Mouse (Mus musculus): ENCODE data around the gene Ankrd13a. TPM values are rescaled to one million over a fixed set of nuclear protein-coding genes. Genes with fewer than 3 reads are reported as not detected.

The Ankrd13a gene
- polyA plus RNA-seq, 1 experiment from 2014 or later, result 61.8 TPM

DNA sequence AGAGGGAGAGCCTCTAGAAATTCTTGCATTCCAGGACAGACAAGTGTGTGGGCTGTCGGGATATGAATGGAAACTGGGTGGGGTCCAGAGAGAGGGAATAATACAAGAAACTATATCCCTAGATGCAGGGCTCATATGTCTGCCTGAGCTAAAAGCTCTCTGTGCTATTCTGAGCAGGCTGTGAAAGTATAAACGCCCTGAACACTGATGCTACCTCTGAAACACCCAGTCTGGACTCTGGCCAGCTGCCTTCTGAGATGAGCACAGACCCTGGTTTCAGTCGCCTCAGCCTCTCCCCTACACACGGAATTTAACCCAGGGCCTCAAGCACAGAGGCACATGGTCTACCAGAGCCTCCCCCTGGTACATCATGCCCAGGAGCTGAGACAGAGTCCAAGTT lies 33.9 kb upstream of the Ankrd13a start:
- no peak overlapping the region for H3K9ac ChIP-seq (ENCODE audit: low read length)
- 77% methylated on average over 4 of the region's 4 CpGs for WGBS
- H3K36me3 ChIP-seq (ENCODE audit: control insufficient read depth, insufficient read depth, low read length), result peaks cover 8% of the 10 kb centered on the region; the same call in 1 of the 2 replicates
- no peak overlapping the region for H3K4me3 ChIP-seq (ENCODE audit: low read depth, low read length)
- H3K4me1 ChIP-seq (replicated peaks; ENCODE audit: control insufficient read depth, insufficient read depth, low read length), result no peaks in the 10 kb centered on the region
- H3K27me3 ChIP-seq (ENCODE audit: control insufficient read depth, insufficient read depth, low read length), result no peaks in the 10 kb centered on the region
- no peak overlapping the region for H3K27ac ChIP-seq (ENCODE audit: low read depth, low read length)
- H3K9me3 ChIP-seq (ENCODE audit: control insufficient read depth, low read length), result no peaks in the 10 kb centered on the region
- no peak for ATAC-seq (replicated peaks; ENCODE audit: low FRiP score)
- DNase-seq (ENCODE audit: low spot score), result no peak
- no peak overlapping the region for H3K4me2 ChIP-seq (ENCODE audit: low read depth, low read length, severe bottlenecking)

DNA sequence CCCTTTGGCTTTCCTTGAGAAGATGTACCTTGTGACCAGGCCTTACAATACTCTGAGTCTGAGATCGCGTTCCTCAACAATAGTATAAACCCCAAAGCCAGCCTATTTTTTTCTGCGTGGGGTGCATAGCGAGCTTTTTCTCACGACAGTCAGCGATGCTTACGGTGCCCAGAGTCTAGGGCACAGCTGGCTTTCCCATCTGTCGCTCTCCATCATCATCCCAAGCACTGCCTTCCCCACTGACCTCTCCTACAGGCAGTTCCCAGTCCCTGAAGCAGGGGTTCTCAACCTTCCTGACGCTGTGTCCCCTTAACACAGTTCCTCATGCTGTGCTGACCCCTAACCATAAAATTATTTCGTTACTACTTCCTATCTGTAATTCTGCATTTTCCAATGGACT lies 31.9 kb upstream of the Ankrd13a start:
- H3K36me3 ChIP-seq (ENCODE audit: control insufficient read depth, insufficient read depth, low read length), result peaks cover 5% of the 10 kb centered on the region; the same call in 1 of the 2 replicates
- no peak for ATAC-seq (replicated peaks; ENCODE audit: low FRiP score)
- 95% methylated on average over 10 of the region's 10 CpGs for WGBS

DNA sequence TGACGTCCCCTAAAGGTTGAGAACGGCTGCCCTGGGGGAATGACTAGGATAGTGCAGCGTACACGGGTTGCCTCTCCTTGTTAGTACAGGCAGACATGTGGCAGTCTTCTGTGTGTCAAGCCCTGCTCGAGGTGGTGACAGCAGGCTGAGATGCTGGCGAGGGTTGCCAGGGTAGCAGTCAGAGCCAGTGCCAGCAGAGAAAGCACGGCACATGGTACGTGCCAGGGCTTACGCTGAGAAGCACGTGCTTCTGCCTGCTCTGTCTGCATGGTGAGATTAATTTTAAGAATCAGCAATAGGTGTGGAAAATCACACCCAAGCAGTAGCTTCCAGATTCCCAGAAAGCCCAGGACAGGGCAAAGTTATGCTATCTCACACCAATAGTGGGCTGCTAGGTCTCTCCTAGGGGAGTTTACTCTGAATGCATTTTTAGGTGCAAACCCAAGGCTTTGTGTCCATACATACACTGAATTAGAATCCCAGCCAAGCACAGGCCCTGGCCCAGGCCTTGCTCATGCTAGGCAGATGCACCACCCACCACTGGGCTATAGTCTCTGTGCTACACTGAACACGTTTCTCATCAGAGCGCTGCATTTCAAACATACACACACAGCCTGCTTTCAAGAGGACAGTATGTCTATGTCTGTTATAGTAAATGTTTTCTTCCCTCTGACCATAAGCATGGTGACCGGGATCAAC lies 31.3 kb upstream of the Ankrd13a start:
- no peaks in the 10 kb centered on the region for H3K4me1 ChIP-seq (replicated peaks; ENCODE audit: control insufficient read depth, insufficient read depth, low read length)
- 94% methylated on average over 13 of the region's 13 CpGs for WGBS
- H3K9ac ChIP-seq (ENCODE audit: low read length), result no peak overlapping the region
- DNase-seq (ENCODE audit: low spot score) (no peak), ATAC-seq (replicated peaks; ENCODE audit: low FRiP score) (no peak)
- H3K27ac ChIP-seq (ENCODE audit: low read depth, low read length), result no peak overlapping the region
- no peak overlapping the region for H3K4me3 ChIP-seq (ENCODE audit: low read depth, low read length)
- H3K27me3 ChIP-seq (ENCODE audit: control insufficient read depth, insufficient read depth, low read length), result no peaks in the 10 kb centered on the region
- H3K36me3 ChIP-seq (ENCODE audit: control insufficient read depth, insufficient read depth, low read length), result peaks cover 5% of the 10 kb centered on the region; the same call in 1 of the 2 replicates
- no peaks in the 10 kb centered on the region for H3K9me3 ChIP-seq (ENCODE audit: control insufficient read depth, low read length)
- H3K4me2 ChIP-seq (ENCODE audit: low read depth, low read length, severe bottlenecking), result no peak overlapping the region

More for the DNA sequence above, 31.9 kb upstream of the Ankrd13a start:
- no peak for DNase-seq (ENCODE audit: low spot score)
- Histone ChIP-seq H3K4me3 (ENCODE audit: low read depth, low read length) (no peak overlapping the region), H3K27me3 (ENCODE audit: control insufficient read depth, insufficient read depth, low read length) (no peaks in the 10 kb centered on the region), H3K27ac (ENCODE audit: low read depth, low read length) (no peak overlapping the region), H3K9ac (ENCODE audit: low read length) (no peak overlapping the region), H3K4me1 (replicated peaks; ENCODE audit: control insufficient read depth, insufficient read depth, low read length) (no peaks in the 10 kb centered on the region), H3K9me3 (ENCODE audit: control insufficient read depth, low read length) (no peaks in the 10 kb centered on the region), H3K4me2 (ENCODE audit: low read depth, low read length, severe bottlenecking) (no peak overlapping the region)

DNA sequence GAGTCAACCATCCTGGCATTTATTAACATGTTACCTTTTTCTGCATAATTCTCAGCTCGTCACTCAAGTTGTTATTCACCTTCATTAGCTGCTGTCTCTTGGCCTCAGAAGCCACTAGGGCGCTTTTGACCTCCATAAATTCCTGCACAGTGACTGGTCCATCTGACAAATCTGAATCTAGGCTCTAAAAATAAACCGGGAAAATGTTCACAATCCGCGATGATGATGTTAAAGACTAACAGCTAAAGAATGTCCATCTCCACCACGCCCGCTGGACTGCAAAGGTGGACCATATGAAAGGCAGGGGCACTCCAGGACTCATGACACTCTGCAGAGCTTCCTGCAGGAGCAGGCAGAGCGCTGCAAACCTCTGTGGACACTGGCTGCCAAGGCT lies 30.8 kb upstream of the Ankrd13a start:
- WGBS, result 96% methylated on average over 8 of the region's 8 CpGs
- Histone ChIP-seq H3K4me2 (ENCODE audit: low read depth, low read length, severe bottlenecking) (no peak overlapping the region), H3K27ac (ENCODE audit: low read depth, low read length) (no peak overlapping the region), H3K36me3 (ENCODE audit: control insufficient read depth, insufficient read depth, low read length) (peaks cover 5% of the 10 kb centered on the region; the same call in 1 of the 2 replicates), H3K9ac (ENCODE audit: low read length) (no peak overlapping the region), H3K4me1 (replicated peaks; ENCODE audit: control insufficient read depth, insufficient read depth, low read length) (no peaks in the 10 kb centered on the region), H3K27me3 (ENCODE audit: control insufficient read depth, insufficient read depth, low read length) (no peaks in the 10 kb centered on the region), H3K4me3 (ENCODE audit: low read depth, low read length) (no peak overlapping the region), H3K9me3 (ENCODE audit: control insufficient read depth, low read length) (no peaks in the 10 kb centered on the region)
- DNase-seq (ENCODE audit: low spot score) (no peak), ATAC-seq (replicated peaks; ENCODE audit: low FRiP score) (no peak)

DNA sequence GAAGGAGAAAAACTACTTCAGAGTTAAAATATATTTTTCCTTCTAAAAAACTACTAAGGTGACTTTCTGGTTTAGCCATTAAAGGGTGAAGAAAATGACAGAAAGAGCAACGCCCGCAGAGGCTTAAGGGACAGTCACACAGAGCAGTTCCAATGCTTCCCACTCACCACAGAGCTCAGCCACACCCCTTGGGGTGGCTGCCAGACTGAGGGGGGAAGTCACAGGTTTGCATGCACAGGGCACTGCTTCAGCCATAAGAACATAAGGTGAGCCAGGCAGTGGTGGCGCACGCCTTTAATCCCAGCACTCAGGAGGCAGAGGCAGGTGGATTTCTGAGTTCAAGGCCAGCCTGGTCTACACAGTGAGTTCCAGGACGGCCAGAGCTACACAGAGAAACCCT lies 28.9 kb upstream of the Ankrd13a start:
- no peak overlapping the region for H3K27ac ChIP-seq (ENCODE audit: low read depth, low read length)
- no peaks in the 10 kb centered on the region for H3K9me3 ChIP-seq (ENCODE audit: control insufficient read depth, low read length)
- no peaks in the 10 kb centered on the region for H3K27me3 ChIP-seq (ENCODE audit: control insufficient read depth, insufficient read depth, low read length)
- no peak overlapping the region for H3K4me3 ChIP-seq (ENCODE audit: low read depth, low read length)
- H3K9ac ChIP-seq (ENCODE audit: low read length), result no peak overlapping the region
- ATAC-seq (replicated peaks; ENCODE audit: low FRiP score) (no peak), DNase-seq (ENCODE audit: low spot score) (no peak)
- WGBS, result 93% methylated on average over 5 of the region's 5 CpGs
- H3K4me2 ChIP-seq (ENCODE audit: low read depth, low read length, severe bottlenecking), result no peak overlapping the region
- no peaks in the 10 kb centered on the region for H3K4me1 ChIP-seq (replicated peaks; ENCODE audit: control insufficient read depth, insufficient read depth, low read length)
- peaks cover 5% of the 10 kb centered on the region; the same call in 1 of the 2 replicates for H3K36me3 ChIP-seq (ENCODE audit: control insufficient read depth, insufficient read depth, low read length)

DNA sequence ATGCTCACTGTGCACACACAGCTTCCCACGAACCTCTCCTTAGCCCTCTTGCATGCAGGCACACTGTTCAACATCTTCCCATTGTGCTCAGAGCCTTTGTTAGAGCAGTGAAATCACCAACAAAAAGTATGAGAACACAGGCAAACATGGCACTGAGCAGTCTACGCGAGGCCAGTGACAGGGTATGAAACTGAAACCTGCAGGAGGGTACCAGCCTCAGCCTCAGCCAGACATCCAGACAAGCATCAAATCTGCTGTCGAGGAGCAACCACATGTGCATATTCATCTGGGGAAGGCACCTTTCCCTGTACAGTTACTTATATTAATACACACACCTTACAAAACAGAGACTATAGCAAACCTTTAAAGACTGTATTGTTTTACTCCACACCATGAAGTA lies 27.6 kb upstream of the Ankrd13a start:
- no peaks in the 10 kb centered on the region for H3K4me1 ChIP-seq (replicated peaks; ENCODE audit: control insufficient read depth, insufficient read depth, low read length)
- DNase-seq (ENCODE audit: low spot score) (no peak), ATAC-seq (replicated peaks; ENCODE audit: low FRiP score) (no peak)
- H3K36me3 ChIP-seq (ENCODE audit: control insufficient read depth, insufficient read depth, low read length), result peaks cover 5% of the 10 kb centered on the region; the same call in 1 of the 2 replicates
- WGBS, result 92% methylated on average over 4 of the region's 4 CpGs
- H3K9ac ChIP-seq (ENCODE audit: low read length), result no peak overlapping the region
- H3K4me2 ChIP-seq (ENCODE audit: low read depth, low read length, severe bottlenecking), result no peak overlapping the region
- no peaks in the 10 kb centered on the region for H3K9me3 ChIP-seq (ENCODE audit: control insufficient read depth, low read length)
- H3K27ac ChIP-seq (ENCODE audit: low read depth, low read length), result no peak overlapping the region
- no peak overlapping the region for H3K4me3 ChIP-seq (ENCODE audit: low read depth, low read length)
- no peaks in the 10 kb centered on the region for H3K27me3 ChIP-seq (ENCODE audit: control insufficient read depth, insufficient read depth, low read length)

DNA sequence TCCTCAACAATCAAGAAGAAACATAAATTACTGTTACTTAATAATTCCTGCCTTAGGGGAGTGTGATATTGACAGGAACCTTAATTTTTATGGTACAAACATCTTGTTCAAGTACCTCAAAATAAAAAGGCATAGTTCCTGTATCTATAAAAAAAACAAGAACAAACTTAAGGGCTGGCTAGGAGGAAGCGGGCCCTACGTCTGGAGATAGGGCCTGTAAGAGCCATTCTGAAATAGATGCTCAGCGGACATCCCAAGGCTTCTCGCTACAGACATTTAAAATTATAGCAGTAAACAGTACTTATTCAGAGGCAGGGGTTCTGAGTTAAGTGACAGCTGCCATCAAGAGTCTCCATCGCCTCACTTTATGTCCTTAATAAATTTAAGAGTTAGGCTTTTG lies 27.0 kb upstream of the Ankrd13a start:
- Histone ChIP-seq H3K4me2 (ENCODE audit: low read depth, low read length, severe bottlenecking) (no peak overlapping the region), H3K9me3 (ENCODE audit: control insufficient read depth, low read length) (no peaks in the 10 kb centered on the region), H3K9ac (ENCODE audit: low read length) (no peak overlapping the region), H3K4me1 (replicated peaks; ENCODE audit: control insufficient read depth, insufficient read depth, low read length) (no peaks in the 10 kb centered on the region), H3K36me3 (ENCODE audit: control insufficient read depth, insufficient read depth, low read length) (peaks cover 5% of the 10 kb centered on the region; the same call in 1 of the 2 replicates), H3K27ac (ENCODE audit: low read depth, low read length) (no peak overlapping the region), H3K4me3 (ENCODE audit: low read depth, low read length) (no peak overlapping the region), H3K27me3 (ENCODE audit: control insufficient read depth, insufficient read depth, low read length) (no peaks in the 10 kb centered on the region)
- ATAC-seq (replicated peaks; ENCODE audit: low FRiP score), result no peak
- DNase-seq (ENCODE audit: low spot score), result no peak
- WGBS, result 94% methylated on average over 5 of the region's 5 CpGs

DNA sequence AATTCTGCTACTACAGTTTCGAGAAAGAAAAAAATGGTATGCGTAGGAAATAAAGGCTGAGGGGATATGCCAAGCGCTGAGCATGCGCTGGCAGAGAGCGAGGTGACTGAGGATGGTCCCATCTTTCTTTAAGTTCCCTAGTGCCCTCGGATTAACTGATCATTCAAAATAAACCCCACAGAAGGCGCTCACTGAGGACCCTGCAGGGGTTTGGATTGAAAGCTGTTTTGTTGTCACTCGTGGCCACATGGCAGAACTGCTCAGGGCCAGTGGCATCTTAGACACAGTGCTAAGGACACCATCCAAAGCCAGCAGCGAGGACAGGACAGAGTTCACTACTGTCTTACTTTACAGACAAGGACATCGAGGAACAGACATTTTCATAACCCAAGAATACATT lies 24.2 kb upstream of the Ankrd13a start:
- Histone ChIP-seq H3K4me3 (ENCODE audit: low read depth, low read length) (no peak overlapping the region), H3K4me2 (ENCODE audit: low read depth, low read length, severe bottlenecking) (no peak overlapping the region), H3K27ac (ENCODE audit: low read depth, low read length) (no peak overlapping the region), H3K9me3 (ENCODE audit: control insufficient read depth, low read length) (no peaks in the 10 kb centered on the region), H3K9ac (ENCODE audit: low read length) (no peak overlapping the region), H3K27me3 (ENCODE audit: control insufficient read depth, insufficient read depth, low read length) (no peaks in the 10 kb centered on the region), H3K4me1 (replicated peaks; ENCODE audit: control insufficient read depth, insufficient read depth, low read length) (no peaks in the 10 kb centered on the region), H3K36me3 (ENCODE audit: control insufficient read depth, insufficient read depth, low read length) (no peaks in the 10 kb centered on the region; the same call in 1 of the 2 replicates)
- DNase-seq (ENCODE audit: low spot score) (no peak), ATAC-seq (replicated peaks; ENCODE audit: low FRiP score) (no peak)
- WGBS, result 83% methylated on average over 10 of the region's 10 CpGs

DNA sequence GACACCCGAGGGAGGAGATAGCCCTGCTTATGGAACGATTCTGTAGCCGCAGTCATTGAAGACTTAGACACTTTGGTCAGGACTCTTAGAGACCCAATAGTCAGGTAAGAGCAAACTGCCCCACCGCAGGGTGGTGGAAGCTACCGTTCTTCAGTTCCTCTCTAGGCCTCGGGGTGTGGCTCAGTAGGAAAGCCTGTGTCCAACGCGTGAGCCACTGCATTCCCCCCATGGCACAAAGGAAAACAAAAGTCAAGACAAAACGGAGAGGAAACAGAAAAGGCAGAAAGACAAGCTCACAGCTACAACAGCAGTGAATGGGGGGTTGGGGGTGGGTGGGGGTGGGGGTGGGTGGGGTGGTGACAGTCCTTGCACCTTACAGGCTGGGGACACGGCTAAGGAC lies 22.1 kb upstream of the Ankrd13a start:
- Histone ChIP-seq H3K4me1 (replicated peaks; ENCODE audit: control insufficient read depth, insufficient read depth, low read length) (no peaks in the 10 kb centered on the region), H3K36me3 (ENCODE audit: control insufficient read depth, insufficient read depth, low read length) (no peaks in the 10 kb centered on the region; the same call in 1 of the 2 replicates), H3K27ac (ENCODE audit: low read depth, low read length) (no peak overlapping the region), H3K9ac (ENCODE audit: low read length) (no peak overlapping the region), H3K9me3 (ENCODE audit: control insufficient read depth, low read length) (no peaks in the 10 kb centered on the region), H3K4me2 (ENCODE audit: low read depth, low read length, severe bottlenecking) (no peak overlapping the region), H3K4me3 (ENCODE audit: low read depth, low read length) (no peak overlapping the region), H3K27me3 (ENCODE audit: control insufficient read depth, insufficient read depth, low read length) (no peaks in the 10 kb centered on the region)
- DNase-seq (ENCODE audit: low spot score) (no peak), ATAC-seq (replicated peaks; ENCODE audit: low FRiP score) (no peak)
- 88% methylated on average over 10 of the region's 10 CpGs for WGBS
